Mouse (Mus musculus) retina, adult 2 months (tissue): ENCODE data around the gene 4833439L19Rik.

Experiments
- DNase-seq: peaks from one replicate; pipeline ENCODE4 v3.0.0-alpha.2; 2012; ENCODE audit warnings: low read depth, low spot score

The 4833439L19Rik gene

DNA sequence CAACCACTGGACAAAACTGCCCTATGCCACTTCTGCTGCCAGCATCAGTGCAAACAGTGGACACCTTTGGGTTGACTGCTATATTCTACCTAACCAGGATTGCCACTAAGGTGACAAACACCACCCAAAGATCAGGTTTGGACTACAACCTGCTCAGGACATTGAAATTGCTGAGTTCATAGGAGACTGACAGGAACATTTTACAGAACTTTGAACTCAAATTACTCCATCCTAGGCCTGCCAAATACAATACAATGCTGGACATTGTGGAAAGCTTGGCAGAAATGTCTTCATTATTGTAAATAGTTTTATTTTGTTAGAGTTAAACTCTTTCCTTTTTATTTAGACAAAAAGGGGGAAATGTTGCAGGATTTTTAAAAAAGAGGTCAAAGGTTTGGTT is 44.1 kb downstream of the 4833439L19Rik start:
- no peak for DNase-seq

DNA sequence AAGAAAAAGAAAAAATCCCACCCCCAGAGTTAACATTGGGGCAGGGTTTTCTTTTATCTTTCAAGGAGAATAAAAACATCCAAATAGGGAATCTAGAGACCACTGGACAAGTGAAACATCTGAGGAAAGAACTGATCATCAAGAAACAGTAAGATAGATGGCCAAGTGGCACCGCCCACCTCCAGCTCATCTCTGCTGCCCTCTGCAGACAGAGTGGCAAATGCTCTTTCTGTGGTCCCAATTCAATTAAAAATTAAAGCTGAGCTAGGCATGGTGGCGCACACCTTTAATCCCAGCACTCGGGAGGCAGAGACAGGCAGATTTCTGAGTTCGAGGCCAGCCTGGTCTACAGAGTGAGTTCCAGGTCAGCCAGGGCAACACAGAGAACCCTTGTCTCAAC is 45.0 kb downstream of the 4833439L19Rik start:
- no peak for DNase-seq

DNA sequence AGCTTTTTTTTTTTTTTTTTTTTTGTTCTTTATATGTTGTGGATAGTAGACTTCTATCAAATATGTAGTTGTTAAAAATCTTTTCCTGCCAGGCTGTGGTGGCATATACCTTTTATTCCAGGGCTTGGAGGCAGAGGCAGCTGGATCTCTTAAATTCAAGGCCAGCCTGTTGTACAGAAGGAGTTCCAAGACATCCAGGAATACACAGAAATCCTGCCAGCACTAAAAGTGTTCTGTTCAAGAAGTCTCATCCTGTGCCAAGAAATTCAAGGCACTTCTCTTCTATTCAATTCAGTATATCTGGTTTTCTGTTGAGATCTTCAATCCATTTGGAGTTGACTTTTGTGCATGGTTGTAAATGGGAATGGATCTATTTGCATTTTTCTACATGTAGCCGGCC is 59.3 kb downstream of the 4833439L19Rik start:
- no peak for DNase-seq

DNA sequence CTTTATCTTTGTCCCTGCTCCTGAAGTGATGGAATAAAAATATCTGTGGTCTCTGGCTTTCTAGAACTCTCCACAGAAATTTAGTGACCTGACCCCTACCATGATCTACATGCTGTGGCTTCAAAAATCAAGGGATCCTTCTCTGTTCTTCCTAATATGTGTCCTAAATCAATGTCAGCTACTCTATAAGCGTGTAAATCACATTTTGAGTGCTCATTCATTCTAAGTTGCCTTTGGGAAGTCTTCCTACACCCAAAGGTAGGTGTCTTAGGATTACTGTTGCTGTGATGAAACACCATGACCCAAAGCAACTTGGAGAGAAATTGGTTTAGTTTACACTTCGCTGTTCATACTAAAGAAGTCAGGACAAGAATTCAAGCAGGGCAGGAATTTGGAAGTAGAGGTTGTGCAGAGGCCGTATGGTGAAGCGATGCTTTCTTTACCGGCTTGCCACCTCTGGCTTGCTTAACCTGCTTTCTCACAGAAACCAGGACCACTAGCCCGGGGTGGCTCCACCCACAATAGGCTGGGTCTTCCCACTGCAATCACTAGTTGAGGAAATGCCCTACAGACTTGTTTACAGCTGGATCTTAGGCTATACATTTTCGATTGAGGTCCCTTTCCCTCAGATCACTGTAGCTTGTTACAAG is 60.5 kb downstream of the 4833439L19Rik start:
- no peak for DNase-seq

DNA sequence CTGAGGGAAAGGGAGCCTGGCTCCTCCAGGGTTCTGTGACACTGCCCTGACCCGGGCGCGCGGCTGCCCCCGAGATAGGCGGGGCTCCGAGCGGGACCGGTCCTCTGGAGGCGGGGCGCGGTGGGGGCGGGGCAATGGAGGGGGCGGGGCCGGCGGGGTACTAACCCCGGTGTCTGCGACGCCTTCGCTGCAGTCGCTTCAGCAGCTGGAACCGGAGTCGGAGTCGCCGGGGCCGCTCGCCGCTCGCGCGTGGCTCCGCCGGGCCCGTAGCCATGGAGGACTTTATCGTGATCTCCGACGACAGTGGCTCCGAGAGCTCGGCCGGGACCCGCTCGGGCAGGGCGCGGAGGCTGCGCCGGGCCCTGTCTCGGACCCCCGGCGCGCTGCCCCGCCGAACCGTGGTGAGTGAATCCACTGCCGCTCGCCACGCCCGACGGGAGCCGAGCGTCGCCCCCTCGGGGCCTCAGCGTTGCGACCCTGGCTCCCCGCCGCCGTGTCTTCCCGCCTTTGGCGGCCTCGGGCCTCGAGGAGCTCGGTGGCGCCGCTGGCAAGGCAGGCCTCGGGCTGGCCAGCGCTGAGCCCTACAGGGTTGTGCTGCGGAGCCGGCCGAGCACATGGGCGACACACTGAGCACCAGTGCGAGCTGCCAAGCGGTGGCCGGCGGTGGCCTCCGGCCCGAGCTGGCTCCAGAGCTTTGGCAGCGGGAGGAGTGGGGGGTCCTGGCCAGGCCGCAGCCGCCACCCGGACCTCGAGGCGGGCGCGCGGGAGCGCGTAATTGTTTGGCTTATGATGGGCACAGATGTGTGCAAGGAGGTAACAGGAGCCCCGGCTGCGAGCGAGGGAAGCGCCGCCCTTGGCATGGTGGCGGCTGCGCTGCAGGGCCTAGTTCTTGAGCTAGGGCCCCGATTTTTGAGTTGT is 61.4 kb downstream of the 4833439L19Rik start, which contains the start of gene Simc1:
TSS of gene Simc1 (plus strand) at position 176 of the 918 bp plus-strand sequence.
- DNase-seq, result peak; percentile 53

DNA sequence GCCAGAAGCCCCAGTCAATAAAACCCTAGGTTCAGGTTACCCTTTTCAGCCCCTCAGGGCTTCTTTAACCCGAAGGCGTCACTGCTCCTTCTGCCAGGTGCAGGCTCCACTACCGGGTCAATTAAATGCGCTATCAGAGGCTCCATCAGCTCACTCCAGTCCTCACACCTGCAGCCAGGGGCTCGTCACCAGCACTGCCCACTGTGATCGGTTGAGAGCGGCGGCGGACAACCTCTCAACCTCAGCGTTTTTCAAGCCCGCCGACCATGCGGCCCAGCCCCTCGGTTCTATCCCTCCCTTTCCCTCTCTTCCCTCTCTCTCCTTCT is 62.0 kb downstream of the 4833439L19Rik start:
- no peak for DNase-seq

DNA sequence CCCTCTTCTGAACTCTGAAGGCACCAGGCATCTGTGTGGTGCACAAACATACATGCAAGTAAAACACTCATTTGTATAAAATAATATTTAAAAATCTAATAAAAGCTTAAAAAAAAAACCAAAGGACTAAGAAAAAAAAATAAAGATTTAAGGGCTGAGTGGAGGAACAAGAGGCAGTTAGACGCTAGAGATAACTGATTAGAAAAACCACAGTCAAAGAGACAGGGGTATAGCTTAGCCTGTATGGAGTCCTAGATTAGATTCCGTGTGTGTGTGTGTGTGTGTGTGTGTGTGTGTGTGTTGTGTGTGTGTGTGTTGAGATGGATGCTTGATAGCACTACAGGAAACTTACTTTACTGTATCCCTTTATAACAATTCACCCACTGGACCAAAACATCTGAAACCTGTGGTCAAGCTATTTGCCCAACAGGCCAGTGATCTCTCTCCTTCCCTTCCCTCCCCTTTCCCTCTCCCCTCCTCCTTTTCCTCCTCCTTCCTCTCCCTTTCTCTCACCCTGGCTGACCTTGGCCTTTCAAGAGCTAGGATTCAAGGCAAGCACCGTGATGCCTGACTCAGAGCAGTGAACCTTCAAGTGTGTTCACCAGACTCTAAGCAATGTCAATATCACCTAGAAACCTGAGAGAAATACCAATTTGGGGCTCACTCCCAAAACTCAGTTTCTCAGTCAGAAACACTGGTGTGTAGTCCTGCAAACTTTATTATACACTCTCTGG is 63.1 kb downstream of the 4833439L19Rik start:
- no peak for DNase-seq

DNA sequence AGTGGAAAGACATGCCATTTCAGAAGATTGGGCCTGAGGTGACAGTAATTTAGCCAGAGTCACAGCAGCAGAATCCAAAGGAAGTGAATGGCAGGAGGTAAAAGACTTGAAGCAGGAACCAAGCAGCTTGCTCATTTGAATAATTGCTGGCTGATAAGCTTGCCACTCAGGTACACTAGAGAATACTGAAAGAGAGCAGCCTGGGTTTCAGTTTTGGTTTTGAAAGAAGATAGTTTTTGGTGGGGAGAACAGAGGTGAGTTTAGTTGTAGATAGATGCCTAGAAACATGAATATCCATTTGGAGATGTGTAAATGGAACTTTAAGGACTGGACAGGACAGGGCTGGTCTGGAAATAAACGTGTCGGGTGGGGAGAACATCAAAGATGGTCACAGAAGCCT is 63.9 kb downstream of the 4833439L19Rik start:
- no peak for DNase-seq
